Mouse (Mus musculus) CD4-positive helper T cell, adult 2 months (primary cell): ENCODE measurements around the gene Slc22a26.
"Not testable (repeated sequence)": the region's sequence is repeated elsewhere in the genome, so short reads cannot be mapped to it uniquely, and the experiment has no call there.

Experiments
- DNase-seq: peaks from one replicate; pipeline ENCODE4 v3.0.0-alpha.2; 2012; ENCODE audit warnings: low read depth, missing footprints, low spot score

Gene Slc22a26

GRCm38 (mm10) chr19:7802571-7802970 lies at the start of gene Slc22a26:
Gene Slc22a26, minus strand, starts transcription at chr19:7802667.
- DNase-seq, result no peak

- DNase-seq, result no peak
These were observed 27.4 kb upstream of the Slc22a26 start for GRCm38 (mm10) chr19:7829851-7830250.

DNA sequence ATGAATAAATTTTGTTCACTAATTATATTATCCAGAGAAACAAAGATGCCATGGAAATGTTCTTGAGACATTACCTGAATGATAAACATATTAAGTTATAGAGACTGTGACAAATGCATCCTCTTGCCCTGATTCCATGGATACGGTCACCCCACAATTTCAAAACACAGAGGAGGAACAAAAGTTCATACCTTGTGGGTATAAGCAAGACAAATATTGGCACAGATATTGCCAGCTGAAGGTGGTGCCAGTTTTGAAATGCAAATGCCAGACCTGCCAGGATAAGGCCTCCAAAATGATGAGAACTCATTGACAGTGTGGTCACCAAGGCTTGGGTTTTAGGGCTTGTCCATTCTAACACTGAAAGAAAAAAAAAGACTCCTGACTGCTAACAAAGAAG lies 11.9 kb downstream of the Slc22a26 start:
- DNase-seq, result no peak

DNA sequence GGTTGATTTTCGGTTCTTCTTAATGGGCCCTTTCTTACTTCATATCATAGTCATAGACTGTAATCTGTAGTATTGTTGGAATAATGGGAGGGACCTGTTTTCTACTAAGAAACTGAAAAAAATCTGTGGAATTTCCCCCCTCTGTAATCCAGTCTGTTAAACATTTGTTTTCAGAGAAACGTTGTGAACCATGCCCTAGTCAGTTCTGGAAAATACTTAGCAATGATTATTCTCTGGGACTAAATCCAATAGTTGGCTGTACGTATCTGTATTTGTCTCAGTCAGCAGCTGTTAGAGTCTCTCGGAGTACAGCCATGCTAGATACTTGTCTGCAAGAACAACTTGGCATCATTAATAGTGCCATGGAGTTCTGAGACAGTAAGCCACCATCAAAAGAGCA lies 27.2 kb downstream of the Slc22a26 start:
- DNase-seq, result no peak

- DNase-seq, result no peak
These were observed 36.3 kb downstream of the Slc22a26 start for GRCm38 (mm10) chr19:7766124-7766523.

DNA sequence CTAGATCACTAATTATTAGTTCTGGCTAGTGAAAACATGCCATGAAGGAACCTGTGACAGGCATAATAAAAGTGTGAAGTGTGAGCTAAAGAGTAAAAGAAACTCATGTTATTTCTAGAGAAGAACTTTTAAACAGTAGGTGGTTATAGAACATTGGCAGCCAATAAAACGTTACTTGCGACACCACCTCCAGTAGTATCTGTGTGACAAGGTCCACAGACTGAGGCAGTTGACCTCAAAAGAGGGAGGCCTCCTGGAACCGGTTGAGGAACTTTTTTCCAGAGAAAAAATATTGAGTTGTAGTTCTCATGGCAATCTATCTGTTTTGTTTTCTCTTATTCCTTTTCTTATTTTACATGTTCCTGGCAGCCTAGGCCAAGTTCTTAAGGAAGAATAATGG lies 36.9 kb downstream of the Slc22a26 start:
- DNase-seq, result no peak

GRCm38 (mm10) chr19:7753371-7753770 lies 49.1 kb downstream of the Slc22a26 start:
- DNase-seq, result not testable (repeated sequence)
